8 mouse cellular contexts compared by ENCODE assay signal in the genomic region with DNA sequence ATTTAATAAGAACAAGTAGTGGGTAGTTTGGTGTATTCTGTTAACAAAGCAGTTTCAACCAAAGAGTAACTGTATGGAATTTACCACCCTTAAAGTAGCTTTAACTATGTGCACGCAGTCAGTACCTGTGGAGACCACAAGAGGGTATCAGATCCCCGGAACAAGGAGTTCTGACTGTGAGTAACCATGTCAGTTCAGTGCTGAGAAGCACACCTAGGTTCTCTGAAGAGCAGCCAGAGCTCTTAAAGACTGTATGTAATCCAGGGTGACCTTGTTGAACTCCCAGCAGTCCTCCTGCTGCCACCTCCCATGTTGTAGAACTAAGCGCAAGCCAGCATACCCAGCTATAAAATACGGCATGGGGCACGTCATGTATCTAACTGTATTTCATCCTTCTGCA. TPM values are rescaled to one million over a fixed set of nuclear protein-coding genes. Genes with fewer than 3 reads are reported as not detected.
A peak's percentile ranks its signal among the peaks of the same experiment; 100 is the strongest.
DNase-seq lines count a peak whose midpoint lies in the region; ATAC-seq and TF ChIP-seq lines count a peak whose summit lies in the region.

No protein-coding gene starts in this region.

- ATAC-seq in embryonic facial prominence, embryonic 15.5 days (ENCODE audit: insufficient number of reproducible peaks, low FRiP score, low TSS enrichment, low read depth) = no peak
- peak; percentile 37 for ATAC-seq in heart, postnatal 0 days (ENCODE audit: insufficient read depth, low read depth)

- no peaks in the 10 kb centered on the region for H3K9me3 ChIP-seq in embryonic facial prominence, embryonic 15.5 days (replicated peaks)
- no peaks in the 10 kb centered on the region for H3K9me3 ChIP-seq in heart, postnatal 0 days (replicated peaks; ENCODE audit: control insufficient read depth, low read length)

- DNase-seq in layer of hippocampus, adult 11-12 months (ENCODE audit: low spot score) = peak; percentile 64
- DNase-seq in layer of hippocampus, postnatal 25 days (ENCODE audit: extremely low spot score in 1 of 2, low spot score in 1 of 2) = no peak
- DNase-seq in ZHBTc4 (ENCODE audit: low read depth, low spot score) = peak; percentile 88
- peak; percentile 87 for DNase-seq in heart, postnatal 0 days (ENCODE audit: low spot score)
- peak; percentile 74 for DNase-seq in kidney, postnatal 14 days
- DNase-seq in lung, postnatal 4 days = peak; percentile 41 to 73
- peak; percentile 71 to 76 for DNase-seq in spleen, postnatal 4 days (ENCODE audit: low spot score in 2 of 2)

- H3K9ac ChIP-seq in embryonic facial prominence, embryonic 15.5 days = no peak overlapping the region
- no peak overlapping the region; the same call in 1 of the 2 replicates for H3K9ac ChIP-seq in heart, postnatal 0 days (replicated peaks; ENCODE audit: low read depth, low read length)

- peak; percentile 68 for TF ChIP-seq CTCF in heart, postnatal 0 days (IDR thresholded peaks at IDR 0.05; ENCODE audit: low read depth)

- H3K27me3 ChIP-seq in embryonic facial prominence, embryonic 15.5 days = no peaks in the 10 kb centered on the region
- no peaks in the 10 kb centered on the region for H3K27me3 ChIP-seq in heart, postnatal 0 days (ENCODE audit: control insufficient read depth, insufficient read depth, low read length)

- peaks cover 33% of the 10 kb centered on the region for H3K36me3 ChIP-seq in embryonic facial prominence, embryonic 15.5 days
- peaks cover 31% of the 10 kb centered on the region for H3K36me3 ChIP-seq in heart, postnatal 0 days (replicated peaks; ENCODE audit: control insufficient read depth, insufficient read depth, low read length)

- peak overlapping the region; percentile 12; the same call in 1 of the 2 replicates for H3K4me3 ChIP-seq in embryonic facial prominence, embryonic 15.5 days (replicated peaks)
- H3K4me3 ChIP-seq in heart, postnatal 0 days (ENCODE audit: low read depth, low read length) = peak overlapping the region; percentile 93

- peak overlapping the region; percentile 29 for H3K4me2 ChIP-seq in embryonic facial prominence, embryonic 15.5 days (replicated peaks)
- H3K4me2 ChIP-seq in heart, postnatal 0 days (ENCODE audit: low read depth, low read length) = peak overlapping the region; percentile 92

- TF ChIP-seq EP300 in heart, postnatal 0 days (IDR thresholded peaks at IDR 0.05; ENCODE audit: low read depth) = no peak

- H3K4me1 ChIP-seq in embryonic facial prominence, embryonic 15.5 days = peaks cover 27% of the 10 kb centered on the region
- H3K4me1 ChIP-seq in heart, postnatal 0 days (ENCODE audit: control insufficient read depth, insufficient read depth) = peaks cover 21% of the 10 kb centered on the region

- WGBS in embryonic facial prominence, embryonic 15.5 days = 57% methylated on average over 5 of the region's 5 CpGs
- WGBS in heart, postnatal 0 days = 17% methylated on average over 5 of the region's 5 CpGs

- H3K27ac ChIP-seq in embryonic facial prominence, embryonic 15.5 days (replicated peaks) = peak overlapping the region; percentile 51; the same call in 1 of the 2 replicates
- H3K27ac ChIP-seq in heart, postnatal 0 days (ENCODE audit: low read depth) = peak overlapping the region; percentile 86

RNA-seq across cellular contexts. Expression of a gene that starts 14.2 kb away (rescaled TPM):
- 10 to 100 TPM; 33.2 to 35.8 TPM for total RNA-seq in layer of hippocampus, postnatal 25 days (2021)
- polyA plus RNA-seq in embryonic facial prominence, embryonic 15.5 days (2015; fragmentation: Nextera tagmentation; extraction: Ambion mirVana) = 198 and 203 TPM in 2 replicates
- 114 and 219 TPM in 2 replicates for total RNA-seq in heart, postnatal 0 days (2014; rRNA removed; ENCODE audit: low replicate concordance)
- polyA plus RNA-seq in heart, postnatal 0 days (2015; fragmentation: Nextera tagmentation; extraction: Ambion mirVana) = 61.6 and 62.8 TPM in 2 replicates

RNA-seq across cellular contexts. Expression of a gene that starts 43.0 kb away (rescaled TPM):
- total RNA-seq in layer of hippocampus, postnatal 25 days (2021) = 100 to 1,000 TPM; 500 to 552 TPM
- polyA plus RNA-seq in embryonic facial prominence, embryonic 15.5 days (2015; fragmentation: Nextera tagmentation; extraction: Ambion mirVana) = 417 and 423 TPM in 2 replicates
- total RNA-seq in heart, postnatal 0 days (2014; rRNA removed; ENCODE audit: low replicate concordance) = 1,527 and 1,847 TPM in 2 replicates
- 2,043 and 2,050 TPM in 2 replicates for polyA plus RNA-seq in heart, postnatal 0 days (2015; fragmentation: Nextera tagmentation; extraction: Ambion mirVana)

Comparison
In these comparisons a context has a peak if more than half of its experiments do, and no peak if none do; other contexts are left out.
1. DNase-seq: peak in layer of hippocampus, adult 11-12 months (single experiment), ZHBTc4 (single experiment), heart, postnatal 0 days (single experiment), kidney, postnatal 14 days (single experiment), lung, postnatal 4 days (2 of 2) and spleen, postnatal 4 days (2 of 2); none in layer of hippocampus, postnatal 25 days (0 of 2).